In the genomic region with DNA sequence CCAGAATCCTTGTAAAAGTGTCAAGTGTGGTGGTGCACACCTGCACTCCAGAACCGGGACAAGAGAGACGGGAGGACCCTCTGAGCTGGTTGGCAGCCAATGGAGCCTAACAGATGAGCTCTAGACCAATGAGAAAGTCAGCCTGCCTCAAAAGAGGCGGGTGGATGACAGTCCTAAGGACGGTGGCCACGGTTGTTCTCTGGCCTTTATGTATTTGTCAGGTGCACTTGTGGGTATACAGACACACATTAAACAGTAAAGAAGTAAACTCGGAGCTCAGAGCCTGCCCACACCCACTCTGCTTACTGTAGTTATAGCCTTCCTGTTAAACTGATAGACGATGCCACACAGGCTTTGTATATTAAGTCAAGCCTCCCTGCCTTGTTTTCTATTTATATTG, we compare ENCODE assay signal across 25 mouse cellular contexts.
"Had no signal": no experiment of that assay in that cellular context is flagged by ENCODE, and none has a peak within 500 bp of the region (broad histone marks: within the 10 kb centered on the region; RNA-seq: fewer than 3 reads in every experiment).

No protein-coding gene starts in this region.

- H3K9ac ChIP-seq: embryonic facial prominence, embryonic 12.5 days; embryonic facial prominence, embryonic 13.5 days; embryonic facial prominence, embryonic 15.5 days; forebrain, embryonic 12.5 days; forebrain, embryonic 13.5 days; forebrain, embryonic 15.5 days; forebrain, postnatal 0 days had no signal

- DNase-seq: cerebellum, adult 9-10 months; cerebellum, adult 9-11 months; cerebellum, postnatal 10 days; cerebellum, postnatal 14 days; cerebellum, postnatal 25 days; embryo, embryonic 11 days; forebrain, postnatal 0 days; gastrocnemius, adult 2 months; gastrocnemius, postnatal 10 days; gastrocnemius, postnatal 14 days; gastrocnemius, postnatal 25 days; gastrocnemius, postnatal 36 days; heart, adult 18-20 months; heart, adult 2 months had no signal

- H3K9me3 ChIP-seq: embryonic facial prominence, embryonic 10.5 days; embryonic facial prominence, embryonic 12.5 days; embryonic facial prominence, embryonic 13.5 days; embryonic facial prominence, embryonic 15.5 days; forebrain, embryonic 10.5 days; forebrain, embryonic 12.5 days; forebrain, embryonic 13.5 days; forebrain, embryonic 15.5 days; heart, embryonic 10.5 days had no signal

- H3K4me1 ChIP-seq: embryonic facial prominence, embryonic 10.5 days; embryonic facial prominence, embryonic 12.5 days; embryonic facial prominence, embryonic 13.5 days; embryonic facial prominence, embryonic 15.5 days; forebrain, embryonic 10.5 days; forebrain, embryonic 12.5 days; forebrain, embryonic 13.5 days; forebrain, embryonic 15.5 days; heart, embryonic 10.5 days had no signal

- H3K27me3 ChIP-seq: embryonic facial prominence, embryonic 12.5 days; embryonic facial prominence, embryonic 13.5 days; embryonic facial prominence, embryonic 15.5 days; forebrain, embryonic 12.5 days; forebrain, embryonic 13.5 days; forebrain, embryonic 15.5 days had no signal

- H3K4me3 ChIP-seq: embryonic facial prominence, embryonic 10.5 days; embryonic facial prominence, embryonic 12.5 days; embryonic facial prominence, embryonic 13.5 days; embryonic facial prominence, embryonic 15.5 days; erythroblast, embryonic 14.5 days; forebrain, embryonic 10.5 days; forebrain, embryonic 12.5 days; forebrain, embryonic 13.5 days; forebrain, embryonic 15.5 days; gastrocnemius, adult 2 months; heart, adult 2 months; heart, embryonic 10.5 days had no signal

- H3K27ac ChIP-seq: embryonic facial prominence, embryonic 10.5 days; embryonic facial prominence, embryonic 12.5 days; embryonic facial prominence, embryonic 13.5 days; embryonic facial prominence, embryonic 15.5 days; forebrain, embryonic 10.5 days; forebrain, embryonic 12.5 days; forebrain, embryonic 13.5 days; forebrain, embryonic 15.5 days; gastrocnemius, adult 2 months; heart, adult 2 months; heart, embryonic 10.5 days had no signal

- H3K36me3 ChIP-seq: embryonic facial prominence, embryonic 10.5 days; embryonic facial prominence, embryonic 12.5 days; embryonic facial prominence, embryonic 13.5 days; embryonic facial prominence, embryonic 15.5 days; forebrain, embryonic 10.5 days; forebrain, embryonic 12.5 days; forebrain, embryonic 15.5 days; heart, embryonic 10.5 days had no signal

- H3K4me2 ChIP-seq: embryonic facial prominence, embryonic 12.5 days; embryonic facial prominence, embryonic 13.5 days; embryonic facial prominence, embryonic 15.5 days; forebrain, embryonic 12.5 days; forebrain, embryonic 13.5 days; forebrain, embryonic 15.5 days; heart, embryonic 11.5 days had no signal
